Mouse (Mus musculus) ES-Bruce4 (cell line): Measurements from ENCODE around the gene Deup1.

Experiments used
- CTCF ChIP-seq: IDR thresholded peaks from one replicate; pipeline ENCODE4 v1.8.1; 2011; ENCODE audit warnings: low read depth, low read length
- POLR2A ChIP-seq: IDR thresholded peaks from one replicate; pipeline ENCODE4 v1.8.1; 2011; ENCODE audit warnings: low read length; ENCODE audit not compliant: insufficient read depth

- TF ChIP-seq CTCF, result no peak
- TF ChIP-seq POLR2A, result no peak
Measured at GRCm38 (mm10) chr9:15562353-15562752, 65.4 kb downstream of the Deup1 start.
